Mouse (Mus musculus): ENCODE data around the gene Wscd2. TPM values are rescaled to one million over a fixed set of nuclear protein-coding genes. Genes with fewer than 3 reads are reported as not detected.
"Not testable (repeated sequence)": the region's sequence is repeated elsewhere in the genome, so short reads cannot be mapped to it uniquely, and the experiment has no call there.

Gene Wscd2
- total and polyA plus RNA-seq, 3 experiments = 0.38 to 0.51 (median 0.39) TPM

- TF ChIP-seq IRF4 (IDR thresholded peaks at IDR 0.05; ENCODE audit: low read depth, low read length) (0 out of 2 replicates have a peak, but pooled peaks have one; percentile 14), CHD2 (IDR thresholded peaks at IDR 0.05; ENCODE audit: low read length) (peak; percentile 79), BHLHE40 (IDR thresholded peaks at IDR 0.05; ENCODE audit: low read depth, low read length) (no peak), TBP (conservative IDR thresholded peaks at IDR 0.05; ENCODE audit: low read depth, low read length) (0 out of 2 replicates have a peak, but pooled peaks have one; percentile 19), KAT2A (IDR thresholded peaks at IDR 0.05; ENCODE audit: insufficient replicate concordance, low read length) (no peak), JUND (conservative IDR thresholded peaks at IDR 0.05; ENCODE audit: low read depth, low read length) (no peak), MXI1 (IDR thresholded peaks at IDR 0.05; ENCODE audit: low read depth, low read length) (no peak; the same call in 1 of the 2 replicates), SIN3A (IDR thresholded peaks at IDR 0.05; ENCODE audit: low read length) (no peak), EP300 (IDR thresholded peaks at IDR 0.05; ENCODE audit: low read length) (peak; percentile 26; the same call in 1 of the 2 replicates), MAZ (IDR thresholded peaks at IDR 0.05; ENCODE audit: low read depth, low read length) (no peak), MYC (IDR thresholded peaks at IDR 0.05; ENCODE audit: low read depth, low read length) (no peak), MAX (IDR thresholded peaks at IDR 0.05; ENCODE audit: low read length) (no peak), MAFK (IDR thresholded peaks at IDR 0.05; ENCODE audit: insufficient replicate concordance, low read length) (peak; percentile 74; the same call in 1 of the 2 replicates), HCFC1 (IDR thresholded peaks at IDR 0.05; ENCODE audit: low read depth, low read length) (no peak), USF2 (conservative IDR thresholded peaks at IDR 0.05; ENCODE audit: low read depth, low read length) (no peak), ETS1 (conservative IDR thresholded peaks at IDR 0.05; ENCODE audit: low read depth, low read length) (peak; percentile 57)
Measured at GRCm38 (mm10) chr5:113584439-113584838, 94.3 kb downstream of the Wscd2 start (continued).

- H3K9me3 ChIP-seq (replicated peaks; ENCODE audit: low read length); dilution Hi-C loops (cut with MboI; ENCODE audit: extremely low pct_ligation_motif_present, extremely low pct_unique_long_range_greater_than_20kb, low sequenced_read_pairs): not testable (repeated sequence)
- in situ Hi-C loops (cut with MboI; ENCODE audit: low pct_ligation_motif_present, low pct_unique_long_range_greater_than_20kb, low sequenced_read_pairs) = loop anchor here (5.0 to 10.0 kb wide), 3 partner anchors 59 to 239 kb away; no protein-coding TSS in a partner anchor
Measured at GRCm38 (mm10) chr5:113585619-113586457, 95.7 kb downstream of the Wscd2 start.

More at GRCm38 (mm10) chr5:113585619-113586457, 95.7 kb downstream of the Wscd2 start:
- peak overlapping the region; percentile 17 to 33 (median 27) for H3K4me3 ChIP-seq (replicated peaks in 1 of 3; ENCODE audit: low read depth in 2 of 3, low read length in 2 of 3, poor library complexity in 1 of 3)
- peak overlapping the region; percentile 93 for H3K4me2 ChIP-seq (ENCODE audit: insufficient read depth, low read depth, poor library complexity, severe bottlenecking)
- H3K79me2 ChIP-seq (replicated peaks; ENCODE audit: control insufficient read depth, extremely low read depth, insufficient read depth, poor library complexity, severe bottlenecking); H3K36me3 ChIP-seq (replicated peaks in 1 of 2; ENCODE audit: control insufficient read depth in 1 of 2, insufficient read depth in 1 of 2, low read length in 1 of 2); H3K27me3 ChIP-seq (replicated peaks): not testable (repeated sequence)
- H3K27ac ChIP-seq (ENCODE audit: insufficient read depth, low read depth) = peak overlapping the region; percentile 99
- DNase-seq (ENCODE audit: extremely low read depth) = peak; percentile 67
- H3K4me1 ChIP-seq (ENCODE audit: control insufficient read depth in 1 of 2, insufficient read depth in 2 of 2) = peaks cover 10 to 57% of the 10 kb centered on the region in 2 experiments
- H3K9ac ChIP-seq (ENCODE audit: insufficient read depth, low read depth) = peak overlapping the region; percentile 76
- TF ChIP-seq MAFK (IDR thresholded peaks at IDR 0.05; ENCODE audit: insufficient replicate concordance, low read length) (peak; percentile 40; the same call in 1 of the 2 replicates), NELFE (IDR thresholded peaks at IDR 0.05; ENCODE audit: low read depth, low read length) (0 out of 2 replicates have a peak, but pooled peaks have one; percentile 54), MXI1 (IDR thresholded peaks at IDR 0.05; ENCODE audit: low read depth, low read length) (0 out of 2 replicates have a peak, but pooled peaks have one; percentile 52), IRF4 (IDR thresholded peaks at IDR 0.05; ENCODE audit: low read depth, low read length) (peak; percentile 28; the same call in 1 of the 2 replicates), ZMIZ1 (IDR thresholded peaks at IDR 0.05; ENCODE audit: low read depth, low read length) (peak; percentile 37; the same call in 1 of the 2 replicates), TBP (conservative IDR thresholded peaks at IDR 0.05; ENCODE audit: low read depth, low read length) (peak; percentile 74), BHLHE40 (IDR thresholded peaks at IDR 0.05; ENCODE audit: low read depth, low read length) (peak; percentile 21; the same call in 1 of the 2 replicates), POLR2A (IDR thresholded peaks at IDR 0.05; ENCODE audit: low read depth, low read length) (peak; percentile 55), ELF1 (IDR thresholded peaks at IDR 0.05; ENCODE audit: low read depth, low read length) (0 out of 2 replicates have a peak, but pooled peaks have one; percentile 12), TCF12 (IDR thresholded peaks at IDR 0.05; ENCODE audit: low read depth, low read length) (peak; percentile 12; the same call in 1 of the 2 replicates), CHD2 (IDR thresholded peaks at IDR 0.05; ENCODE audit: low read length) (0 out of 2 replicates have a peak, but pooled peaks have one; percentile 22), ETS1 (conservative IDR thresholded peaks at IDR 0.05; ENCODE audit: low read depth, low read length) (peak; percentile 54; the same call in 1 of the 2 replicates), CHD1 (IDR thresholded peaks at IDR 0.05; ENCODE audit: low read depth, low read length) (peak; percentile 66; the same call in 1 of the 2 replicates), RCOR1 (conservative IDR thresholded peaks at IDR 0.05; ENCODE audit: low read depth, low read length) (0 out of 2 replicates have a peak, but pooled peaks have one; percentile 50), E2F4 (IDR thresholded peaks at IDR 0.05; ENCODE audit: insufficient replicate concordance, low read depth, low read length) (0 out of 2 replicates have a peak, but pooled peaks have one; percentile 32)

All from CH12.LX (cell line).